Mouse (Mus musculus): Measurements from ENCODE around the gene Dock6.

DNA sequence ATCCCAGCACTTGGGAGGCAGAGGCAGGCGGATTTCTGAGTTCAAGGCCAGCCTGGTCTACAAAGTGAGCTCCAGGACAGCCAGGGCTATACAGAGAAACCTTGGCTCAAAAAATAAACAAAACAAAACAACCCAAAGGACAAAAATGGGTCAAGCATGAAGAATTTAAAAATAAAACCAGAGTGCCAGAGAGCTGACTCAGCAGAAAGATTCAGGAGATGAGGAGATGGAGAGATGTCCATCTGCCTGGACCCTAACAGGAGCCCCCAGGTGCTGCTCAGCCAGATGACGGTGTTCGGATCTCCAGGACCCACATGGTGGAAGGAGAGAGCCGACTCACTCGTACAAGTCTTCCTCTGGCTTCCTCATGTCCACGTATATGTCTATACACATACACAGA, 33.9 kb downstream of the Dock6 start:
- TF ChIP-seq CTCF (IDR thresholded peaks at IDR 0.05; ENCODE audit: extremely low read depth, insufficient read depth, low read length) (no peak), POLR2A (IDR thresholded peaks at IDR 0.05; ENCODE audit: extremely low read depth, insufficient read depth, low read length) (no peak)
